Mouse (Mus musculus) midbrain, postnatal 0 days (tissue): ENCODE measurements around the gene Smarcd2. TPM values are rescaled to one million over a fixed set of nuclear protein-coding genes. Genes with fewer than 3 reads are reported as not detected.
A peak's percentile ranks its signal among the peaks of the same experiment; 100 is the strongest.
"Not testable (repeated sequence)": the region's sequence is repeated elsewhere in the genome, so short reads cannot be mapped to it uniquely, and the experiment has no call there.

Experiments
- ATAC-seq: fragments of 200-750 bp; cut with Nextera tagmentation; 2 replicates; pipeline ENCODE4 v1.8.0; 2017; ENCODE audit warnings: moderate number of reproducible peaks, mild to moderate bottlenecking, moderate TSS enrichment, moderate library complexity; ENCODE audit not compliant: low FRiP score
- DNase-seq: peaks from one replicate; pipeline ENCODE4 v3.0.0-alpha.2; 2015; ENCODE audit warnings: low spot score
- H3K27ac ChIP-seq: fragments of 300-500 bp; sonication (generic); 2 replicates; pipeline ENCODE4 v1.5.1; 2014; ENCODE audit warnings: low read depth, mild to moderate bottlenecking, low read length, mixed read lengths
- H3K27me3 ChIP-seq: fragments of 300-500 bp; sonication (generic); 2 replicates; pipeline ENCODE4 v1.6.1; 2014; ENCODE audit warnings: low read length, control low read depth, mixed read lengths; ENCODE audit not compliant: insufficient read depth
- H3K36me3 ChIP-seq: fragments of 300-500 bp; sonication (generic); 2 replicates; pipeline ENCODE4 v1.6.1; 2014; ENCODE audit warnings: low read length, control low read depth, mixed read lengths; ENCODE audit not compliant: insufficient read depth
- H3K4me1 ChIP-seq: fragments of 300-500 bp; sonication (generic); 2 replicates; pipeline ENCODE4 v1.6.1; 2014; ENCODE audit warnings: mild to moderate bottlenecking, control low read depth, antibody characterized with exemption, low read length, mixed read lengths; ENCODE audit not compliant: insufficient read depth
- H3K4me2 ChIP-seq: fragments of 300-500 bp; sonication (generic); 2 replicates; pipeline ENCODE4 v1.6.1; 2014; ENCODE audit warnings: low read depth, mild to moderate bottlenecking, low read length, mixed read lengths; ENCODE audit not compliant: poor library complexity, severe bottlenecking
- H3K4me3 ChIP-seq: fragments of 300-500 bp; sonication (generic); 2 replicates; pipeline ENCODE4 v1.5.1; 2014; ENCODE audit warnings: low read depth, mild to moderate bottlenecking, low read length, moderate library complexity
- H3K9ac ChIP-seq: fragments of 300-500 bp; sonication (generic); replicated peaks from 2 replicates; pipeline ENCODE4 v1.6.1; 2014; ENCODE audit warnings: mild to moderate bottlenecking, low read length, moderate library complexity, mixed read lengths; ENCODE audit not compliant: poor library complexity, severe bottlenecking
- H3K9me3 ChIP-seq: fragments of 300-500 bp; sonication (generic); 2 replicates; pipeline ENCODE4 v1.6.1; 2016; ENCODE audit warnings: low read length, control low read depth
- CTCF ChIP-seq: IDR thresholded peaks from 2 replicates; pipeline ENCODE4 v1.5.1; 2016; ENCODE audit warnings: antibody characterized with exemption, mild to moderate bottlenecking
- WGBS: fragments of 180-500 bp; shearing (Covaris S2); extraction: QIAGEN DNeasy Blood & Tissue Kit; methylation state at CpG from one replicate; pipeline ENCODE4 v1.1.7; 2014; 5-methylcytosine and 5-hydroxymethylcytosine counted together
- polyA plus RNA-seq: library from polyadenylated mRNA; unstranded; fragments of >200 nt; fragmentation: Nextera tagmentation; extraction: Ambion mirVana; gene quantifications from 2 replicates; pipeline ENCODE4 v1.2.1, GENCODE M21; 2015
- total RNA-seq: library from RNA; depleted of rRNA; stranded (reverse); fragments of >200 nt; gene quantifications from 2 replicates; pipeline ENCODE4 v1.2.3, GENCODE M21; 2014

Gene Smarcd2
- total and polyA plus RNA-seq, 2 experiments from 2014 or later, result 6.8 to 27.5 TPM

DNA sequence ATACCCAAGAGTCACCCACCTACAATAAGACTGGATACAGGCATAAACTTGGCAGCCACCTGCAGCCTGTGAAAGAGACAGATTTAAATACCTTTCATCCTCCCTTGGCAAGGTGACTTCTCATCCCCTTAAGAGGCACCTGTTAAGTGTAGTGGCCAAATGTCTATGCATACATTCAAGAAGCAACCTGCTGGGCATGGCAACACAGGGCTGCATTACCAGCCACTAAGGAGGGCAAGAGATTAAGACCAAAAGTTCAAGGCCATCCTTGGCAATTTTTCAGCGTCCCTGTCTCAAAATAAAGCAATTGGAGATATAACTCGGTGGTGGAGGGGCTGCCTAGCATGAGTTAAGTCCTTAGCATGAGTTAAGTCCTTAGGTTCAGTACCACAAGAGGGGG lies 18.0 kb downstream of the Smarcd2 start:
- Histone ChIP-seq H3K36me3 (peaks cover 40% of the 10 kb centered on the region), H3K4me3 (peak overlapping the region; percentile 72), H3K9me3 (no peaks in the 10 kb centered on the region), H3K4me2 (peak overlapping the region; percentile 91), H3K4me1 (0 out of 2 replicates have a peak, but pooled peaks cover 9% of the 10 kb centered on the region), H3K27me3 (no peaks in the 10 kb centered on the region), H3K27ac (no peak overlapping the region), H3K9ac (peak overlapping the region; percentile 86)
- ATAC-seq, result no peak
- TF ChIP-seq CTCF, result no peak
- WGBS, result 23% methylated on average over 2 of the region's 2 CpGs
- no peak for DNase-seq

GRCm38 (mm10) chr11:106249326-106249725 lies 23.4 kb downstream of the Smarcd2 start:
- H3K4me3 ChIP-seq, result no peak overlapping the region
- H3K27me3 ChIP-seq, result no peaks in the 10 kb centered on the region
- no peak for DNase-seq
- no peak for TF ChIP-seq CTCF
- no peaks in the 10 kb centered on the region for H3K9me3 ChIP-seq
- 91% methylated on average over 7 of the region's 7 CpGs for WGBS
- ATAC-seq, result no peak
- H3K4me1 ChIP-seq, result no peaks in the 10 kb centered on the region
- no peak overlapping the region for H3K9ac ChIP-seq
- no peak overlapping the region for H3K27ac ChIP-seq
- peaks cover 78% of the 10 kb centered on the region for H3K36me3 ChIP-seq
- H3K4me2 ChIP-seq, result no peak overlapping the region

DNA sequence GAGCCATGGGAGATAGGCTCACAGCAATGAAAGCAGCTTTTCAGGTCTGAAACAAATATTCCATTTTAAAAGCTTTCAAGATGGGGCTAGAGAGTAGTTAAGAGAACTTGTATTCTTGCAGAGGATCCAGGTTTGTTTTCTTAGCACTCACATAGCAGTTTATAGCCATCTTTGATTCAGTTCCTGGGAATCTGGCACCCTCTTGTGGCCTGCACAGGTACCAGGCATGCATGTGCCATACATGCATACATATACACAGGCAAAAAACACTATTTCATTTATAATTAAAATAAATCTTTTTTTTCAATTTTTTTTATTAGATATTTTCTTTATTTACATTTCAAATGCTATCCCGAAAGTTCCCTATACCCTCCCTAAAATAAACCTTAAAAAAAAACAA lies 25.9 kb downstream of the Smarcd2 start:
- peak; percentile 64 for TF ChIP-seq CTCF
- Histone ChIP-seq H3K9ac (no peak overlapping the region), H3K4me1 (no peaks in the 10 kb centered on the region), H3K27me3 (no peaks in the 10 kb centered on the region), H3K4me3 (no peak overlapping the region), H3K36me3 (peaks cover 85% of the 10 kb centered on the region), H3K27ac (no peak overlapping the region), H3K9me3 (no peaks in the 10 kb centered on the region), H3K4me2 (no peak overlapping the region)
- DNase-seq (no peak), ATAC-seq (no peak)
- WGBS, result 98% methylated on average over 1 of the region's 1 CpGs

- peak; percentile 29; the same call in 1 of the 2 replicates for TF ChIP-seq CTCF
- WGBS, result 84% methylated on average over 8 of the region's 8 CpGs
- not testable (repeated sequence) for H3K9ac ChIP-seq, H3K4me2 ChIP-seq, H3K4me1 ChIP-seq, ATAC-seq, H3K27ac ChIP-seq, H3K4me3 ChIP-seq, H3K9me3 ChIP-seq, H3K27me3 ChIP-seq, DNase-seq
- peaks cover 47% of the 10 kb centered on the region for H3K36me3 ChIP-seq
These were observed 38.8 kb downstream of the Smarcd2 start for GRCm38 (mm10) chr11:106233978-106234377.

GRCm38 (mm10) chr11:106220603-106221002 lies 52.2 kb downstream of the Smarcd2 start:
- Histone ChIP-seq H3K4me2 (no peak overlapping the region), H3K9me3 (no peaks in the 10 kb centered on the region), H3K27me3 (no peaks in the 10 kb centered on the region), H3K4me1 (peaks cover 6% of the 10 kb centered on the region; the same call in 1 of the 2 replicates), H3K4me3 (no peak overlapping the region), H3K36me3 (peaks cover 6% of the 10 kb centered on the region; the same call in 1 of the 2 replicates), H3K9ac (no peak overlapping the region), H3K27ac (no peak overlapping the region)
- TF ChIP-seq CTCF, result no peak
- DNase-seq (no peak), ATAC-seq (no peak)
- 89% methylated on average over 3 of the region's 3 CpGs for WGBS

DNA sequence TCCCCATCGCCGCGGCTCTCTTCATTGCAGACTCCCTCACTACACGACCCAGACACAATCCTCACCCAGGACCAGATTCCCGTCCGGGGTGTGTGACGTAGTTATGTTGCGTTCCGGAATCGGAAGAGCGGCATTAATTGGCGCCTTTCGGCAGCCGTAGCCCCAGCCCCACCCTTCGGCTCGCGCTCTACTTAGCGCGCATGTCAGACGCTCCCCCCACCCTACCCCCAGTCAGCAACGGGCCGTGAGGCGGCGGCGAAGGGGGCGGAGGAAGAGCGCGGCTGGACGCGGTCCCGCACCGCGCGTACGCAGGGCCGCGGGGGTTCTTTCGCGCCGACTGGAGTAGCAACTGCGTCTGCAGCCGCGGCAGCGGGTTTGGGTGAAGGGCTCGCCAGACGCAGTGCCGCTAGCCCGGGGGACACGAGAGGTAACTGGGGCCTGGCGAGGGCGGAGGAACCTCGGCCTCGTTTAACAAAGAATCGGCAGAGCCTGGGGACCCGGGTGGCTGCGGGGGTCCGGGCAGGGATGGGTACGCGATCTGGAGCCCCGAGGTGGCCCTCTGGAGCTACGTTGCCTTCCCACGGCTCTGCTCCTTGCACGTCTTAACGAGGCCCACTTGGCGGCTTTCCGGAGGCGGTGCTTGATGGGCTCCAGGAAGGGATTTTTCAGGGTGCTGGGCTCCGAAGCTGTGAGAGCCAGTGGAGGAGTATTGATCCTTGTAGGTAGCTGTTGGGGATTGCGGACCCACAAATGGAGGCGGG lies 55.9 kb downstream of the Smarcd2 start, which contains the start of gene Ddx42:
Gene Ddx42 (plus strand): TSS at position 197 of the 761 bp plus-strand sequence.
- Histone ChIP-seq H3K4me1 (peaks cover 15% of the 10 kb centered on the region; the same call in 1 of the 2 replicates), H3K27ac (peak within 1 kb of the TSS; percentile 96), H3K36me3 (0 out of 2 replicates have a peak, but pooled peaks cover 4% of the 10 kb centered on the region), H3K27me3 (no peaks in the 10 kb centered on the region), H3K4me2 (peak within 1 kb of the TSS; percentile 63), H3K9ac (peak within 1 kb of the TSS; percentile 92), H3K9me3 (no peaks in the 10 kb centered on the region), H3K4me3 (peak within 1 kb of the TSS; percentile 97)
- DNase-seq (peak; percentile 99), ATAC-seq (peak; percentile 96)
- WGBS, result under 1% methylated on average over 67 of the region's 70 CpGs
- no peak for TF ChIP-seq CTCF
